Mouse (Mus musculus) forebrain, postnatal 0 days (tissue): ENCODE results near the gene Gm10309. TPM values are rescaled to one million over a fixed set of nuclear protein-coding genes. Genes with fewer than 3 reads are reported as not detected.

Source experiments
- ATAC-seq: fragments of 200-750 bp; cut with Nextera tagmentation; 2 replicates; pipeline ENCODE4 v1.8.0; 2017; ENCODE audit warnings: mild to moderate bottlenecking, moderate library complexity
- DNase-seq: peaks from one replicate; pipeline ENCODE4 v3.0.0-alpha.2; 2015
- H3K27ac ChIP-seq: fragments of 300-500 bp; sonication (generic); 2 replicates; pipeline ENCODE4 v1.5.1; 2014; ENCODE audit warnings: low read depth, mild to moderate bottlenecking, antibody characterized with exemption, low read length, moderate library complexity, mixed read lengths
- H3K27me3 ChIP-seq: fragments of 300-500 bp; sonication (generic); 2 replicates; pipeline ENCODE4 v1.6.1; 2014; ENCODE audit warnings: mild to moderate bottlenecking, low read length, mixed read lengths; ENCODE audit not compliant: insufficient read depth
- H3K36me3 ChIP-seq: fragments of 300-500 bp; sonication (generic); 2 replicates; pipeline ENCODE4 v1.6.1; 2014; ENCODE audit warnings: mild to moderate bottlenecking, moderate library complexity; ENCODE audit not compliant: insufficient read depth
- H3K4me1 ChIP-seq: fragments of 300-500 bp; sonication (generic); 2 replicates; pipeline ENCODE4 v1.6.1; 2014; ENCODE audit warnings: antibody characterized with exemption; ENCODE audit not compliant: insufficient read depth
- H3K4me2 ChIP-seq: fragments of 300-500 bp; sonication (generic); 2 replicates; pipeline ENCODE4 v1.6.1; 2014; ENCODE audit warnings: low read depth, mild to moderate bottlenecking, moderate library complexity
- H3K4me3 ChIP-seq: fragments of 300-500 bp; sonication (generic); 2 replicates; pipeline ENCODE4 v1.5.1; 2014; ENCODE audit warnings: low read depth, low read length, mixed read lengths
- H3K9ac ChIP-seq: fragments of 300-500 bp; sonication (generic); 2 replicates; pipeline ENCODE4 v1.6.1; 2014; ENCODE audit warnings: mild to moderate bottlenecking
- H3K9me3 ChIP-seq: fragments of 300-500 bp; sonication (generic); 2 replicates; pipeline ENCODE4 v1.6.1; 2016; ENCODE audit warnings: low read length
- CTCF ChIP-seq: sonication (generic); IDR thresholded peaks from 2 replicates; pipeline ENCODE4 v1.5.1; 2016; ENCODE audit warnings: antibody characterized with exemption, control low read depth, low read depth
- WGBS: fragments of 180-500 bp; shearing (Covaris S2); extraction: QIAGEN DNeasy Blood & Tissue Kit; methylation state at CpG from one replicate; pipeline ENCODE4 v1.1.7; 2014; 5-methylcytosine and 5-hydroxymethylcytosine counted together
- polyA plus RNA-seq: library from polyadenylated mRNA; unstranded; fragments of >200 nt; fragmentation: Nextera tagmentation; extraction: Ambion mirVana; gene quantifications from 2 replicates; pipeline ENCODE4 v1.2.1, GENCODE M21; 2015
- total RNA-seq: library from RNA; depleted of rRNA; stranded (reverse); fragments of >200 nt; gene quantifications from 2 replicates; pipeline ENCODE4 v1.2.3, GENCODE M21; 2014; rRNA removed

Gm10309 gene
- total RNA-seq (not detected in 2 replicates), polyA plus RNA-seq (0.22 TPM in 1 of 2 replicates, not detected in the other)

DNA sequence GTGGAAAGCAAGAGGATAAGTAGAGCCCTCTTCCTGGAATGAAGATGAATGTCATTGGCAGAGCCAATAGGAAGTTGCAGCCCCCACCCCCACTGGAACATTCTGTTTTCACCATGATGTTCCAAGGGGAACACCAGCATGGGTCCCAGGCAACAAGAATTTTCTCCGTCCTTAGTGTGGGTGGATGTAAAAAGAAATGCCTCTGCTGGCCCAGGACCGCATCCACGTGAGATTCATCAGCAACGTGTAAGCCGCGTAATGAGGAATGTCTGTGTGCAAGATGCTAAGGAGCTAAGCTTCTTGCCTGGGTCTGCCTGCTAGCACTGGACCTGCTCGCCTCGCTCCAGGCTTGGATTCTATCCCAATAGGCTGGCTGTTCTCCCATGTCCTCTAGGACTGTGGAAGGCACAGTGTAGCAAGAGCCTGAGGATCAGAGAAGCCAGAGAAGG is at the start of gene Gm10309:
Gene Gm10309, minus strand, starts transcription at position 50 of the 449 bp plus-strand sequence.
- H3K9ac ChIP-seq, result no peak within 1 kb of the TSS
- no peaks in the 10 kb centered on the region for H3K27me3 ChIP-seq
- H3K27ac ChIP-seq, result no peak within 1 kb of the TSS
- H3K4me1 ChIP-seq, result no peaks in the 10 kb centered on the region
- H3K4me2 ChIP-seq, result no peak within 1 kb of the TSS
- 82% methylated on average over 8 of the region's 8 CpGs for WGBS
- DNase-seq (no peak), ATAC-seq (no peak)
- no peaks in the 10 kb centered on the region for H3K9me3 ChIP-seq
- no peak within 1 kb of the TSS for H3K4me3 ChIP-seq
- TF ChIP-seq CTCF, result no peak
- H3K36me3 ChIP-seq, result 0 out of 2 replicates have a peak, but pooled peaks cover 13% of the 10 kb centered on the region

DNA sequence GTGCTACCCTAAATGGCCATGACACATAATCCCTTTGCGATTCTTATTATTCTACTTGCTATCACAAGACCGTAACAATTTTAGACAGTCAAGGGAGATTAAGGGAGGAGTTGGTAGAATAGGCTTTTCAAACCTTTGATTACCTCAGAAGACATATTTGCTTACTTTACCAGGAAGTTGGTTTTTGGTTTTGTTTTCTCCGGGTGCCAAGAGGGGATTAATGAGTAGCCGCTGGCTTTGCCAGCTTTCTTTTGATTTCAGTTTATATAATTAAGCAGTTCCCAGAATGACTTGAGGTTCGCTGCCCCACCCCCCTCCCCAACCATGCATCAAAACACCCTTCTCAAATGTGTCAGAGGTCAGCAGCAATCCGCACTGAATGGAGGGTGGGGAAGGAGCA is 47.0 kb upstream of the Gm10309 start:
- H3K27ac ChIP-seq, result no peak overlapping the region
- H3K4me3 ChIP-seq, result no peak overlapping the region
- no peaks in the 10 kb centered on the region for H3K36me3 ChIP-seq
- TF ChIP-seq CTCF, result no peak
- H3K27me3 ChIP-seq, result no peaks in the 10 kb centered on the region
- ATAC-seq (no peak), DNase-seq (no peak)
- no peak overlapping the region for H3K4me2 ChIP-seq
- WGBS, result 52% methylated on average over 6 of the region's 6 CpGs
- no peaks in the 10 kb centered on the region for H3K9me3 ChIP-seq
- no peaks in the 10 kb centered on the region for H3K4me1 ChIP-seq
- no peak overlapping the region for H3K9ac ChIP-seq

DNA sequence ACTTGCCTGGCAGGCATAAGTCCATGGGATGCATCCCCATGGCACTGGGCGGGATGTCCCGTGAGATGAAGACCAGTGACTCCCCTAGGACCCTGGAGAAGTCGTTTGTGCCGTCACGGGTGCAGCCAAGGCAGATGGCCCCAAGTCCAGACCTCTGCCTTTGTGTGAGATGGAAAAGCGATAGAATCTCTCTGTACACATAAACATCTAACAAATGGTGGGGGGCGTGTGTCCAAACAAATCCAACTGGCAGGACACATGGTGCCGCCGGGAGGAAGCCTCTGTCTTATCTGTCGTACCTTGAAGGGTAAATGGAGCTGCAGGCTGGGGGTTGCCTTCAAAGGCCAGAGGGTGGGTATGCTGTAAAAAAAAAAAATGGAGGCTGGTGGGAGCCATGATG is 46.5 kb upstream of the Gm10309 start:
- WGBS, result 84% methylated on average over 10 of the region's 10 CpGs
- Histone ChIP-seq H3K27ac (no peak overlapping the region), H3K4me2 (no peak overlapping the region)

GRCm38 (mm10) chr17:86549128-86549527 is 44.1 kb upstream of the Gm10309 start:
- Histone ChIP-seq H3K9ac (no peak overlapping the region), H3K4me2 (no peak overlapping the region), H3K27ac (no peak overlapping the region), H3K27me3 (no peaks in the 10 kb centered on the region), H3K4me1 (no peaks in the 10 kb centered on the region), H3K4me3 (no peak overlapping the region), H3K36me3 (no peaks in the 10 kb centered on the region), H3K9me3 (no peaks in the 10 kb centered on the region)
- DNase-seq (no peak), ATAC-seq (no peak)
- WGBS, result 89% methylated on average over 10 of the region's 10 CpGs
- TF ChIP-seq CTCF, result no peak

More for the DNA sequence above, 46.5 kb upstream of the Gm10309 start:
- H3K9me3 ChIP-seq, result no peaks in the 10 kb centered on the region
- DNase-seq (no peak), ATAC-seq (no peak)
- H3K27me3 ChIP-seq, result no peaks in the 10 kb centered on the region
- no peak overlapping the region for H3K4me3 ChIP-seq
- H3K9ac ChIP-seq, result no peak overlapping the region
- no peak for TF ChIP-seq CTCF
- H3K36me3 ChIP-seq, result no peaks in the 10 kb centered on the region
- no peaks in the 10 kb centered on the region for H3K4me1 ChIP-seq

DNA sequence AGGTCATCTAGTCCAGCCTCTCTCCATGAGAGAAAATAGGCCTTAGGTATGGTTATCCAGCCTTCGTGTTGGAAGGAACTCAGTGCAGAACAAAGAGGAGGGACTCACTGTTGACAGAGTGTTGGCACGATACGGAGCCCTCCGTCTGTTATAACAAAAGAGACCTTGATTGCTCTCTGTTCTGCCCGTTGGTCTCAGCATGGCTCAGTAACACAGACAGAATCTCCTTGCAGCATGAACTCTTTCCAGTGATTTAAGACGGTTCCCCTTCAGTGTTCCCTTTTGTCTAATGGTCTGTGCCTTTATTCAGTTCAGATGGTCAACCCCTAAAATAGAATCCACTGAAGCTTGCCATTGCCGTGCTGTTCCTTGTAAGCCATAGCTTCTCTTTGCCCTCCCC is 41.5 kb upstream of the Gm10309 start:
- Histone ChIP-seq H3K4me3 (no peak overlapping the region), H3K4me1 (no peaks in the 10 kb centered on the region), H3K27me3 (no peaks in the 10 kb centered on the region), H3K4me2 (no peak overlapping the region), H3K27ac (no peak overlapping the region), H3K9ac (no peak overlapping the region), H3K9me3 (no peaks in the 10 kb centered on the region), H3K36me3 (no peaks in the 10 kb centered on the region)
- 27% methylated on average over 7 of the region's 7 CpGs for WGBS
- DNase-seq, result no peak
- ATAC-seq, result peak; percentile 47; the same call in 1 of the 2 replicates
- no peak for TF ChIP-seq CTCF

DNA sequence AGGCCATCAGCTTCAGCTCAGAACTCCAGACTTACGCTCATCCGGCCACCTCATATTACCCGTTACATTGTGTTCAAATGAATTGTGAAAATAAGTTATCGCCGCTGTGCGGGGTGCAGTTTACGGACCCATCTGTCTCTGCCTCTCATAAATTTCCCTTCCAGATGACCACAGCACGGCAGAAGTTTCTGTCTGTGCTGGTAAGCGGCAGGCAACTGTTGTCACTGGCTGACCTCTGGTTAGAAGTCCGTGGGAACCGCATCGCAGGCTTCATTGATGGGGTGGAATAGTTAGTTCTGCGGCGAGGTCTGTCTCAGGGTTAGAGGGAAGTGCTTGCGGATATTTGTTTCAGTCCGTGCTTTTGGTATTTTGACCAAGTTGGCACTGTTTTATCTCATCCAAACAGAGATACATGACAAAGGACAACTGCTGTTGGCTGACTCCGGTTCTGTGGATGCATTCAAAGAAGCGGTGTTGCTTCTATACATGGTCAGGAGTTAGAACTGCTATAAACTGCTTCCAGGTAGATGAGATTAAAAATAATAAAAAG is 34.9 kb upstream of the Gm10309 start:
- Histone ChIP-seq H3K9ac (no peak overlapping the region), H3K27me3 (no peaks in the 10 kb centered on the region), H3K9me3 (no peaks in the 10 kb centered on the region), H3K27ac (no peak overlapping the region), H3K36me3 (no peaks in the 10 kb centered on the region), H3K4me3 (no peak overlapping the region), H3K4me2 (no peak overlapping the region), H3K4me1 (no peaks in the 10 kb centered on the region)
- WGBS, result 87% methylated on average over 18 of the region's 18 CpGs
- no peak for DNase-seq
- TF ChIP-seq CTCF, result no peak
- ATAC-seq, result no peak

DNA sequence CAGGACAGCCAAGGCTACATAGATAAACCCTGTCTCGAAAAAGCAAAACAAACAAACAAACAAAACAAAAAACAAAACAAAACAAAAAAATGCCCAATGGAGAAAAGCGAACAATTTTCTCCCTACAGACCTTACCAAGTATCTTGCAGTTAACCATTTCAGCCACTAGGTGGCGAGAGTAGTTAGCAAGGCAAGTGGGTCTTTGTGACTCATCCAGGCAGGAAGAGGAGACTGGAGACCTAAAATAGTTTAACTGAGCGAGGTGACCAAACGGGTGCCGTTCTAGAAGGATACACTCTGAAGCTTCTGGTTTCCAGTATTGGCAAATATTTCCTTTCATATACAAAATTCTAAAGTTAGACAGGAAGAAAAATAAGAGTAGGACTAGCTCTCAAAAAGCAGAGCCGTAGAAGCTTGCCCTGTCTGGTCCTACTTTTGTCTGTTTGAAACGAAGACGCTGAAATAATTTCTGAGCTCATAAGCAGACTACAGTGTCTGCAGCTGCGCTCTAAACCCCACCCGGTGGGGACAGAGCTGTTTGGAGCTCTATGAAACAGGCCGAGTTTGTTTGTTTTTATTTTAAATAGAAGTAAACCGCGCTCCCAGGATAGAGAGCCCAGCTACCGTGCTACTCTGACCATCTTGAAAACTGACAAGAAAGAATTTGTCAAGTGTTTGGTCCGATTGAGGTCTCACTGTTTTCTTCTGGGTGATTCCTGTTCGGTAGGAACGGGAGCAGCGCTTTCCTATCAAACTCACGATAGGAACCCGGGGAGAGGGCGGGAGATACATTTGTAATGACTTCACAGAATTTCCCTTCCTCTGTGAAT is 31.0 kb upstream of the Gm10309 start:
- Histone ChIP-seq H3K4me3 (peak overlapping the region; percentile 8; the same call in 1 of the 2 replicates), H3K27me3 (no peaks in the 10 kb centered on the region), H3K9me3 (no peaks in the 10 kb centered on the region), H3K4me2 (peak overlapping the region; percentile 32), H3K9ac (no peak overlapping the region), H3K27ac (no peak overlapping the region), H3K4me1 (no peaks in the 10 kb centered on the region), H3K36me3 (no peaks in the 10 kb centered on the region)
- TF ChIP-seq CTCF, result peak; percentile 97
- ATAC-seq, result peak; percentile 87
- 39% methylated on average over 22 of the region's 22 CpGs for WGBS
- DNase-seq, result peak; percentile 92
